Mouse (Mus musculus) C2C12 (cell line): ENCODE measurements around the gene Obsl1. TPM values are rescaled to one million over a fixed set of nuclear protein-coding genes. Genes with fewer than 3 reads are reported as not detected.

Experiments
- H3K27me3 ChIP-seq: one replicate; pipeline ENCODE4 v1.6.1; 2011; ENCODE audit not compliant: control insufficient read depth, insufficient read depth, insufficient read length
- H3K36me3 ChIP-seq: one replicate; pipeline ENCODE4 v1.6.1; 2011; ENCODE audit not compliant: control insufficient read depth, insufficient read depth
- H3K4me3 ChIP-seq: one replicate; pipeline ENCODE4 v1.5.1; 2011; ENCODE audit warnings: mild to moderate bottlenecking, control low read depth; ENCODE audit not compliant: poor library complexity, insufficient read depth, severe bottlenecking
- H3K79me2 ChIP-seq: one replicate; pipeline ENCODE4 v1.6.1; 2011; ENCODE audit not compliant: control insufficient read depth, insufficient read depth
- H3K79me3 ChIP-seq: one replicate; pipeline ENCODE4 v1.6.1; 2011; ENCODE audit warnings: low read depth, control low read depth
- H3ac ChIP-seq: one replicate; pipeline ENCODE3; 2011; ENCODE audit warnings: low read depth; ENCODE audit not compliant: control insufficient read depth, insufficient read length
- CEBPB ChIP-seq: IDR thresholded peaks from one replicate; pipeline ENCODE4 v1.6.1; 2011; ENCODE audit warnings: low read depth, mild to moderate bottlenecking, control low read depth, moderate library complexity
- CTCF ChIP-seq: IDR thresholded peaks from one replicate; pipeline ENCODE4 v1.5.1; 2011; ENCODE audit not compliant: control insufficient read depth, insufficient read depth, insufficient read length
- FOSL1 ChIP-seq: IDR thresholded peaks from one replicate; pipeline ENCODE4 v1.8.0; 2011; ENCODE audit warnings: mild to moderate bottlenecking, low read length; ENCODE audit not compliant: poor library complexity, insufficient read depth, severe bottlenecking
- MAX ChIP-seq: IDR thresholded peaks from one replicate; pipeline ENCODE4 v1.6.1; 2011; ENCODE audit warnings: mild to moderate bottlenecking, control low read depth
- MYOD1 ChIP-seq: IDR thresholded peaks from one replicate; pipeline ENCODE4 v1.6.1; 2011; ENCODE audit warnings: low read depth; ENCODE audit not compliant: control insufficient read depth, insufficient read length
- MYOG ChIP-seq: IDR thresholded peaks from one replicate; pipeline ENCODE4 v1.6.1; 2011; ENCODE audit not compliant: control insufficient read depth, insufficient read length; ENCODE audit errors: extremely low read depth
- USF1 ChIP-seq: IDR thresholded peaks from one replicate; pipeline ENCODE4 v1.6.1; 2011; ENCODE audit warnings: low read depth, mild to moderate bottlenecking, control low read depth, moderate library complexity
- polyA plus RNA-seq: library from polyadenylated mRNA; unstranded; fragments of >200 nt; fragmentation: generic; extraction: Trizol; gene quantifications from one replicate; pipeline ENCODE4 v1.2.1, GENCODE M21; 2012; ENCODE audit warnings: missing spikeins

Obsl1 gene
- polyA plus RNA-seq, 1 experiment = 31.6 TPM

DNA sequence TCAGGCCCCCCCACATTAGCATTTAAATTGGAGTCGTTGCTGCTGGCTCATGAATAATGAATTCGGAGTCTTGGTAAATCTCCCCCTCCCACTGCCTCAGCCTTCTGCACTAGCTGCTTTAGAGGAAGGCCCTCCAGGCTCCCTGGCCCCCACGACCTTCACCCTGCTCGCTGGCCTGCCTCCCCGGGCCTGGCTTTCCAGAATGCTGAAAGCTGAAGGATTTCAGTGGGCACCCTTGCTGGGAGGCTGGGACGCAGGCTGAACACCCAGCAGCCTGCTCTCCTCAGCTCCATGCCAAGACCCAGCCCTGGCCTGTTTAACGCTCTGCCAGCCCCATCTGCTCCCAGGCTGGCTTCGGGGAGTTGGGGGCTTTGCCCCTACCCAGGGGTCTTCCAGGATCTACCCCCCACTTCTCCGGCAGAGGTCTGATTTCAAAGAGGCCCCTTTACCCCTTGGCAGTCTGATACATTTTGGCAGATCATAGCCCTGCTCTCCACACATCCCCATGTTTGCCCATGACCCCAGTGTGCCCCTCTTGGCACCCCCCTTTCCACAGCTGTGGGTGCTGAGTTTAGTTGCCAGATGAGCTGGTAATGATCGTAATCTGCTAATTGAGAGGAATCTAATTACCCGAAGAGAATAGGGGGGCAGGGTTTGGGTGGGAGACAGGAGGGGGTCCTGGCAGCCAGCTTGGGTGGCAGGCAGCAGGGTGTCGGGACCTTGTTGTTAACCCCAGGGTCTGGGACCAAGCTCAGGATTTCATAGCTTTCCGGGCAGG lies 62.8 kb downstream of the Obsl1 start:
- Histone ChIP-seq H3K4me3 (no peak overlapping the region), H3K79me2 (no peaks in the 10 kb centered on the region), H3ac (no peak overlapping the region), H3K36me3 (peaks cover 7% of the 10 kb centered on the region), H3K27me3 (no peaks in the 10 kb centered on the region), H3K79me3 (no peaks in the 10 kb centered on the region)
- TF ChIP-seq MYOG (no peak), FOSL1 (no peak), MYOD1 (no peak), USF1 (no peak), MAX (no peak), CTCF (no peak), CEBPB (no peak)

DNA sequence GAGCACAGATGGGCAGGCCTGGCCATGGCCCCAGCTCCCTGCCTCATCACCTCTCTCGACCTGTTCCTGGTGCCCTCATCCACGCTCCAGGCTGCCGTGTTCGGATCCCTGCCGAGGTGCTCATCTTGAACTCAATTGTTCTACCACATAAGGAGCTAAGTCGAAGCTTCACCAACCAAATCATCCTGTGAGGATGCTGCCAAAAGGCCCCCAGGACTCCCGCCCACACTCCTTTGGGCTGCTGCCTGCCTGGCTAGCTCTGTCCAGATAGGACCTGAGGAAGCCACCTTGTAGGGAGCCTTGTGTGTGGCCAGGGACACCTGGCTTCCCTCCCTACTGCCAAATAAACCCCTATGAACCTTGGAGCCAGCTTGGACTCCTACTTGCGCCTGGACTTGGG lies 63.4 kb downstream of the Obsl1 start:
- H3K4me3 ChIP-seq = no peak overlapping the region
- TF ChIP-seq CTCF = no peak
- TF ChIP-seq USF1 = no peak
- no peak for TF ChIP-seq MYOD1
- no peak for TF ChIP-seq CEBPB
- no peak for TF ChIP-seq MAX
- TF ChIP-seq MYOG = no peak
- TF ChIP-seq FOSL1 = no peak
- H3K36me3 ChIP-seq = peaks cover 7% of the 10 kb centered on the region
- H3K79me3 ChIP-seq = no peaks in the 10 kb centered on the region
- no peaks in the 10 kb centered on the region for H3K27me3 ChIP-seq
- no peaks in the 10 kb centered on the region for H3K79me2 ChIP-seq
- no peak overlapping the region for H3ac ChIP-seq

DNA sequence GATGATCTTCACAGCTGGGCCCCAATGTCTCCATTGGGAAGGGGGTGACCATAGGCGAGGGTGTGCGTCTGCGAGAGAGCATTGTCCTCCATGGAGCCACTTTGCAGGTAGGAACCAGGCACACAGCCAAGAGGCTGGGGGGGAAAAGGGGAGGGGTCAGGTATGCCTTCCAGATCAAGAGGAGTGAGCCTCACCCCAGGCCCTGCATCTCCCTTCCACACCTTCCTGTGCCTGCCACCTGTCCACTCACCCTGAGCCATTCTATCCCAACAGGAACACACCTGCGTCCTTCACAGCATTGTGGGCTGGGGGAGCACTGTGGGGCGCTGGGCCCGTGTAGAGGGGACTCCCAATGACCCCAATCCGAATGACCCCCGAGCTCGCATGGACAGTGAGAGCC lies 64.1 kb downstream of the Obsl1 start:
- Histone ChIP-seq H3K4me3 (no peak overlapping the region), H3K79me3 (no peaks in the 10 kb centered on the region), H3ac (no peak overlapping the region), H3K27me3 (no peaks in the 10 kb centered on the region), H3K79me2 (no peaks in the 10 kb centered on the region), H3K36me3 (peaks cover 7% of the 10 kb centered on the region)
- TF ChIP-seq MAX = no peak
- no peak for TF ChIP-seq FOSL1
- no peak for TF ChIP-seq MYOD1
- TF ChIP-seq MYOG = no peak
- no peak for TF ChIP-seq USF1
- no peak for TF ChIP-seq CTCF
- TF ChIP-seq CEBPB = no peak

DNA sequence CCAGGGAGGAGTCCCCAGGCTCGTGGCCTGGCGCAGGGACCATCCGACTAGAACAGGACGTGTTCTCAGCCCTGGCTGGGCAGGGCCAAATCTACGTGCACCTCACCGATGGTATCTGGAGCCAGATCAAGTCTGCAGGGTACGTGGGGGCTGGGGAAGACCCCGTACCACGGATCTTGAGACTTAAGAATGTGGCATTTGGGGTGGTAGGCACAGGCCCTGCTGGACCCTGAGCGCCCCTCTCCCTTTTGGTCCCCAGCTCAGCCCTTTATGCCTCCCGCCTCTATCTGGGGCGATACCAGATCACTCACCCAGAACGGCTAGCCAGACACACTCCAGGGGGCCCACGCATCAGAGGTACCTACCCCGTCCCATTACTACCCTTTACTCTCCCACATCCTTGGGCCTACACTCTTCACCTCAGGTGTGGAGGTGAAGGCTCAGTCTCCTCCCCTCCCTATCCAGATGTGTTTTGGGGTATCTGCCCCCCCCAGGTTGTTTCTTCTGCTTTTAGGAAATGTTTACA lies 64.7 kb downstream of the Obsl1 start:
- Histone ChIP-seq H3K4me3 (no peak overlapping the region), H3K27me3 (no peaks in the 10 kb centered on the region), H3ac (no peak overlapping the region), H3K79me2 (no peaks in the 10 kb centered on the region), H3K36me3 (peaks cover 7% of the 10 kb centered on the region), H3K79me3 (no peaks in the 10 kb centered on the region)
- TF ChIP-seq MYOD1 (no peak), FOSL1 (no peak), CTCF (no peak), MYOG (no peak), MAX (no peak), USF1 (no peak), CEBPB (no peak)

DNA sequence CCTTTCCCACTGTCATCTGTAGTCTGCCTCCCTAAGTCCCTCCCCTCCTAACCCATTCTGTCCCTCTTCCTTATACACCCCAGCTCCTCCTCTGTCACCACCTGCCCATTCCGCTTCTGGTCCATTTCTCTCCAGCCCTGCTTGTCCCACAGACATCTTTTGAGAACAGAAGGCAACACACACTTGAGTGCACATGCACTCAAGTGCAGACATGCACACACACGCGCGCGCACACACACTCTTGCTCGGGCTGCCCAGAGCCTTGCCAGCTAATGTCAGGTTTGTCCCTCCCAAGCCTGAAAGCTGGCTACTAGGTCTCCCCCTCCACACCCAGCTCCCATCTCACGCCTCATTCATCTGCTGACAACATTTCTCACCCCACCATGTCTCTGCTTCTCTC lies 65.6 kb downstream of the Obsl1 start:
- no peak overlapping the region for H3K4me3 ChIP-seq
- H3K36me3 ChIP-seq = peaks cover 7% of the 10 kb centered on the region
- TF ChIP-seq USF1 (no peak), MAX (no peak), CTCF (no peak), MYOG (no peak), MYOD1 (no peak), CEBPB (no peak), FOSL1 (no peak)
- H3K27me3 ChIP-seq = no peaks in the 10 kb centered on the region
- H3K79me3 ChIP-seq = no peaks in the 10 kb centered on the region
- no peak overlapping the region for H3ac ChIP-seq
- H3K79me2 ChIP-seq = no peaks in the 10 kb centered on the region

DNA sequence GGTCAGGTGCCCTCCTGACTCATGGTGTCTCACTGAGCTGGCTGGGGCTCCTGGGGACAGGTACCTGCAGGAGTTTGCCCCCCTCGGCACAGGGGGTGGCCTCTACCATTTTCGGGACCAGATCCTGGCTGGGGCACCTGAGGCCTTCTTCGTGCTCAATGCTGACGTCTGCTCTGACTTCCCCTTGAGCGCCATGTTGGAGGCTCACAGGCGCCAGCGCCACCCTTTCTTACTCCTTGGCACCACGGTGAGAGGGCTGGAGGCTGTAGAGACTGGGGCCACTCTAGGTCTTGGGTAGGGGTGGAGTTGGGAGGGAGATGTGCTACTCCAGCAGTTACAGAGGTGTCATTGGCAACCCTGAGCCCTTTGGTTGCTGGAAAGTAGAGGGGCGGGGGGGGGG lies 67.5 kb downstream of the Obsl1 start:
- H3K36me3 ChIP-seq = peaks cover 7% of the 10 kb centered on the region
- H3K79me2 ChIP-seq = no peaks in the 10 kb centered on the region
- no peak overlapping the region for H3ac ChIP-seq
- no peaks in the 10 kb centered on the region for H3K79me3 ChIP-seq
- H3K4me3 ChIP-seq = no peak overlapping the region
- no peaks in the 10 kb centered on the region for H3K27me3 ChIP-seq
- TF ChIP-seq MYOD1 (no peak), FOSL1 (no peak), CTCF (no peak), MAX (no peak), CEBPB (no peak), MYOG (no peak), USF1 (no peak)
